Mouse (Mus musculus): ENCODE measurements at regions not wholly inside any gene's neighbourhood (a gene's known extent, or its start where the extent isn't known, plus 50 kb on each side); places are given as distances from the start of the nearest gene placed in this dataset.

GRCm38 (mm10) chrX:12888708-12889481 is 127.0 kb upstream of the Med14 start:
- DNase-seq: no peak

- DNase-seq: no peak
Observed at GRCm38 (mm10) chrX:12888010-12888707, 126.3 kb upstream of the Med14 start.

- DNase-seq: no peak
Observed at GRCm38 (mm10) chrX:12887516-12887915, 125.6 kb upstream of the Med14 start.

GRCm38 (mm10) chrX:12886160-12887048 is 124.5 kb upstream of the Med14 start:
- DNase-seq: no peak

GRCm38 (mm10) chrX:12879233-12879632 is 117.4 kb upstream of the Med14 start:
- DNase-seq: no peak

- DNase-seq: no peak
Observed at GRCm38 (mm10) chrX:12877506-12877905, 115.6 kb upstream of the Med14 start.

GRCm38 (mm10) chrX:12873698-12874144 is 111.8 kb upstream of the Med14 start:
- peak; percentile 73 for DNase-seq

- DNase-seq: no peak
Observed at GRCm38 (mm10) chrX:12873230-12873629, 111.4 kb upstream of the Med14 start.

GRCm38 (mm10) chrX:12866885-12867498 is 105.1 kb upstream of the Med14 start:
- DNase-seq: peak; percentile 4

- DNase-seq: no peak
Observed at GRCm38 (mm10) chrX:12866176-12866575, 104.3 kb upstream of the Med14 start.

GRCm38 (mm10) chrX:12860168-12860567 is 98.3 kb upstream of the Med14 start:
- no peak for DNase-seq

- DNase-seq: no peak
Observed at GRCm38 (mm10) chrX:12858757-12859156, 96.9 kb upstream of the Med14 start.

GRCm38 (mm10) chrX:12857881-12858755 is 96.2 kb upstream of the Med14 start:
- DNase-seq: peak; percentile 9

- DNase-seq: no peak
Observed at GRCm38 (mm10) chrX:12855425-12855824, 93.6 kb upstream of the Med14 start.

GRCm38 (mm10) chrX:12851684-12852083 is 89.8 kb upstream of the Med14 start:
- no peak for DNase-seq

GRCm38 (mm10) chrX:12844431-12844830 is 82.6 kb upstream of the Med14 start:
- no peak for DNase-seq

GRCm38 (mm10) chrX:12841021-12841325 is 79.1 kb upstream of the Med14 start:
- DNase-seq: no peak

GRCm38 (mm10) chrX:12840160-12841020 is 78.5 kb upstream of the Med14 start:
- DNase-seq: peak; percentile 61

GRCm38 (mm10) chrX:12839406-12840159 is 77.7 kb upstream of the Med14 start:
- no peak for DNase-seq

GRCm38 (mm10) chrX:12837821-12838220 is 75.9 kb upstream of the Med14 start:
- DNase-seq: no peak
